Mouse (Mus musculus) cortical plate, adult 2 months (tissue): ENCODE results near the gene I830077J02Rik. TPM values are rescaled to one million over a fixed set of nuclear protein-coding genes. Genes with fewer than 3 reads are reported as not detected.

Source experiments
- H3K27ac ChIP-seq: fragments of 200-500 bp; 2 replicates; pipeline ENCODE4 v1.5.1; 2012; ENCODE audit warnings: low read length, control low read depth, inconsistent platforms; ENCODE audit not compliant: insufficient read depth
- H3K4me1 ChIP-seq: fragments of 200-500 bp; 2 replicates; pipeline ENCODE4 v1.6.1; 2011; ENCODE audit warnings: low read length; ENCODE audit not compliant: control insufficient read depth, insufficient read depth
- H3K4me3 ChIP-seq: fragments of 200-500 bp; 2 replicates; pipeline ENCODE4 v1.5.1; 2011; ENCODE audit warnings: mild to moderate bottlenecking, low read length, control low read depth; ENCODE audit not compliant: insufficient read depth
- CTCF ChIP-seq: fragments of 200-500 bp; IDR thresholded peaks from 2 replicates; pipeline ENCODE4 v1.5.1; 2011; ENCODE audit warnings: mild to moderate bottlenecking, control low read depth, low read length; ENCODE audit not compliant: insufficient read depth; ENCODE audit errors: extremely low read depth
- POLR2A ChIP-seq: fragments of 200-500 bp; IDR thresholded peaks from 2 replicates; pipeline ENCODE4 v1.6.1; 2011; ENCODE audit warnings: mild to moderate bottlenecking, low read length, control low read depth; ENCODE audit not compliant: insufficient read depth; ENCODE audit errors: extremely low read depth
- polyA plus RNA-seq: library from polyadenylated mRNA; depleted of rRNA; stranded (reverse); fragments of >200 nt; gene quantifications from 2 replicates; pipeline ENCODE4 v1.2.3, GENCODE M21; 2012; rRNA removed

The I830077J02Rik gene
- 1.8 and 2.0 TPM in 2 replicates for polyA plus RNA-seq

GRCm38 (mm10) chr3:105932240-105933071 lies at the start of gene I830077J02Rik:
TSS of gene I830077J02Rik (minus strand) at chr3:105932664.
- no peak within 1 kb of the TSS; the same call in 1 of the 2 replicates for H3K27ac ChIP-seq
- no peak for TF ChIP-seq POLR2A
- no peak within 1 kb of the TSS for H3K4me3 ChIP-seq
- H3K4me1 ChIP-seq = no peaks in the 10 kb centered on the region

GRCm38 (mm10) chr3:105974174-105974573 lies 41.7 kb upstream of the I830077J02Rik start:
- Histone ChIP-seq H3K4me3 (no peak overlapping the region), H3K4me1 (no peaks in the 10 kb centered on the region), H3K27ac (no peak overlapping the region)
- no peak for TF ChIP-seq POLR2A
- no peak for TF ChIP-seq CTCF

- no peak within 1 kb of the TSS for H3K4me3 ChIP-seq
- H3K27ac ChIP-seq = no peak within 1 kb of the TSS
- no peaks in the 10 kb centered on the region for H3K4me1 ChIP-seq
- TF ChIP-seq CTCF (no peak), POLR2A (no peak)
Measured at GRCm38 (mm10) chr3:105973411-105973810, 40.9 kb upstream of the I830077J02Rik start, which contains the start of gene Ovgp1. TSS of gene Ovgp1 (plus strand) at chr3:105973711.

GRCm38 (mm10) chr3:105971831-105972446 lies 39.5 kb upstream of the I830077J02Rik start:
- H3K27ac ChIP-seq = no peak overlapping the region
- no peaks in the 10 kb centered on the region for H3K4me1 ChIP-seq
- no peak for TF ChIP-seq POLR2A
- TF ChIP-seq CTCF = no peak
- H3K4me3 ChIP-seq = no peak overlapping the region

- TF ChIP-seq POLR2A (no peak), CTCF (no peak)
- Histone ChIP-seq H3K4me3 (no peak overlapping the region), H3K27ac (no peak overlapping the region), H3K4me1 (peaks cover 6% of the 10 kb centered on the region; the same call in 1 of the 2 replicates)
Measured at GRCm38 (mm10) chr3:105960700-105961099, 28.2 kb upstream of the I830077J02Rik start.

- peaks cover 6% of the 10 kb centered on the region; the same call in 1 of the 2 replicates for H3K4me1 ChIP-seq
- H3K27ac ChIP-seq = peak within 1 kb of the TSS; percentile 96
- peak within 1 kb of the TSS; percentile 94 for H3K4me3 ChIP-seq
- TF ChIP-seq CTCF (no peak), POLR2A (no peak)
Measured at GRCm38 (mm10) chr3:105959999-105960398, 27.5 kb upstream of the I830077J02Rik start, which contains the start of gene Atp5f1. TSS of gene Atp5f1 (minus strand) at chr3:105960099.

- Histone ChIP-seq H3K4me1 (peaks cover 6% of the 10 kb centered on the region; the same call in 1 of the 2 replicates), H3K4me3 (peak overlapping the region; percentile 94), H3K27ac (no peak overlapping the region)
- TF ChIP-seq POLR2A (no peak), CTCF (no peak)
Measured at GRCm38 (mm10) chr3:105959585-105959984, 27.1 kb upstream of the I830077J02Rik start.

GRCm38 (mm10) chr3:105958974-105959580 lies 26.6 kb upstream of the I830077J02Rik start, which contains the start of gene Wdr77:
TSS of gene Wdr77 (plus strand) at chr3:105959369.
- TF ChIP-seq CTCF = no peak
- TF ChIP-seq POLR2A = peak; percentile 79
- H3K4me3 ChIP-seq = peak within 1 kb of the TSS; percentile 94
- H3K4me1 ChIP-seq = peaks cover 6% of the 10 kb centered on the region; the same call in 1 of the 2 replicates
- peak within 1 kb of the TSS; percentile 96 for H3K27ac ChIP-seq

GRCm38 (mm10) chr3:105958204-105958603 lies 25.7 kb upstream of the I830077J02Rik start:
- Histone ChIP-seq H3K27ac (peak overlapping the region; percentile 96; the same call in 1 of the 2 replicates), H3K4me3 (peak overlapping the region; percentile 94), H3K4me1 (peaks cover 6% of the 10 kb centered on the region; the same call in 1 of the 2 replicates)
- TF ChIP-seq CTCF (no peak), POLR2A (no peak)

- no peak overlapping the region for H3K27ac ChIP-seq
- peaks cover 6% of the 10 kb centered on the region; the same call in 1 of the 2 replicates for H3K4me1 ChIP-seq
- peak overlapping the region; percentile 10; the same call in 1 of the 2 replicates for H3K4me3 ChIP-seq
- TF ChIP-seq POLR2A (no peak), CTCF (no peak)
Measured at GRCm38 (mm10) chr3:105957235-105957634, 24.8 kb upstream of the I830077J02Rik start.
